Mouse (Mus musculus) heart, postnatal 14 days (tissue): Measurements from ENCODE around the gene Mtrf1. TPM values are rescaled to one million over a fixed set of nuclear protein-coding genes. Genes with fewer than 3 reads are reported as not detected.
A peak's percentile ranks its signal among the peaks of the same experiment; 100 is the strongest.
"Not testable (repeated sequence)": the region's sequence is repeated elsewhere in the genome, so short reads cannot be mapped to it uniquely, and the experiment has no call there.

Source experiments
- DNase-seq, 2 experiments: peaks; one replicate each; pipeline ENCODE4 v3.0.0; 2021 to 2022
- intact Hi-C: fragments of 180-260 bp; cut with DNase I; formaldehyde crosslinking; loops from one replicate; pipeline ENCODE4 v1.15.1; 2025
- total RNA-seq, 2 experiments: library from RNA; stranded (reverse); gene quantifications; 2 replicates each; pipeline ENCODE4 v1.2.3; 2021

The Mtrf1 gene
- total RNA-seq, 2 experiments from 2014 or later: 5.3 to 5.5 TPM

- intact Hi-C loops: no loop called here
- DNase-seq: no peak
Observed at GRCm38 (mm10) chr14:79440655-79441054, 43.1 kb downstream of the Mtrf1 start.

GRCm38 (mm10) chr14:79441441-79441840, 43.9 kb downstream of the Mtrf1 start:
- intact Hi-C loops: no loop called here
- DNase-seq: no peak

- no peak for DNase-seq
- intact Hi-C loops: no loop called here
Observed at GRCm38 (mm10) chr14:79444601-79445000, 47.0 kb downstream of the Mtrf1 start.

- no peak for DNase-seq
Observed at GRCm38 (mm10) chr14:79445055-79445620, 47.6 kb downstream of the Mtrf1 start.

GRCm38 (mm10) chr14:79451681-79452590, 54.4 kb downstream of the Mtrf1 start, which contains the start of gene Kbtbd6:
Gene Kbtbd6 (plus strand): TSS chr14:79451835.
- intact Hi-C loops: not testable (repeated sequence)
- DNase-seq: peak; percentile 68 to 78

More at GRCm38 (mm10) chr14:79445055-79445620, 47.6 kb downstream of the Mtrf1 start:
- intact Hi-C loops: no loop called here

- intact Hi-C loops, DNase-seq: not testable (repeated sequence)
Observed at GRCm38 (mm10) chr14:79452591-79452934, 55.0 kb downstream of the Mtrf1 start.

GRCm38 (mm10) chr14:79460401-79460800, 62.8 kb downstream of the Mtrf1 start:
- DNase-seq: no peak
- intact Hi-C loops: no loop called here

- DNase-seq: no peak
- intact Hi-C loops: no loop called here
Observed at GRCm38 (mm10) chr14:79460988-79461387, 63.4 kb downstream of the Mtrf1 start.

- intact Hi-C loops: loop anchor here (2.0 to 5.0 kb wide), 2 partner anchors 71 to 338 kb away; no protein-coding TSS in a partner anchor
- DNase-seq: no peak
Observed at GRCm38 (mm10) chr14:79465623-79466022, 68.1 kb downstream of the Mtrf1 start.

- DNase-seq: peak; percentile 69 to 81
- intact Hi-C loops: loop anchor here (2.0 to 5.0 kb wide), 2 partner anchors 73 to 340 kb away; no protein-coding TSS in a partner anchor
Observed at GRCm38 (mm10) chr14:79467621-79468020, 70.0 kb downstream of the Mtrf1 start.

Other genes starting within 250 kb of the Mtrf1 start
- not detected for gene Zfp957, start 150.4 kb upstream of the Mtrf1 start, total RNA-seq
- 10 to 100 TPM; 78.5 to 80.3 TPM for gene Rgcc, start 96.1 kb upstream of the Mtrf1 start, total RNA-seq
- gene Naa16, start 7.0 kb upstream of the Mtrf1 start, total RNA-seq: 10 to 100 TPM; 12.5 to 15.6 TPM
- 10 to 100 TPM in 1 of 2 experiments, 1 to 10 TPM in 1; 10.0 to 10.9 TPM for gene Kbtbd7, start 28.7 kb downstream of the Mtrf1 start, total RNA-seq
- gene Kbtbd6, start 54.1 kb downstream of the Mtrf1 start, total RNA-seq: under 1 TPM; 0.31 to 0.41 TPM
- 10 to 100 TPM; 20.8 to 21.5 TPM for gene Elf1, start 83.4 kb downstream of the Mtrf1 start, total RNA-seq
- gene Wbp4, start 83.7 kb downstream of the Mtrf1 start, total RNA-seq: 10 to 100 TPM; 19.8 to 21.8 TPM
- gene Sugt1, start 189.9 kb downstream of the Mtrf1 start, total RNA-seq: 10 to 100 TPM; 70.4 to 72.2 TPM